Mouse (Mus musculus) MEL (cell line): ENCODE measurements at regions not wholly inside any gene's neighbourhood (a gene's known extent, or its start where the extent isn't known, plus 50 kb on each side); places are given as distances from the start of the nearest gene placed in this dataset.

Experiments
- DNase-seq: peaks from one replicate; pipeline ENCODE4 v3.0.0; 2011; ENCODE audit warnings: low read depth, low spot score
- H3K27ac ChIP-seq: 2 replicates; pipeline ENCODE4 v1.5.1; 2012; ENCODE audit warnings: low read depth, mild to moderate bottlenecking, control low read depth, low read length, moderate library complexity; ENCODE audit not compliant: control insufficient read depth
- H3K27me3 ChIP-seq, 2 experiments: fragments of 150-350 bp in 1 of 2; sonication (generic) in 1 of 2; 2 replicates each; pipeline ENCODE4 v1.6.1; 2012; ENCODE audit warnings: low read length in 2 of 2, mild to moderate bottlenecking in 2 of 2, improper control_type of control experiment in 1 of 2, moderate library complexity in 1 of 2; ENCODE audit not compliant: insufficient read depth in 2 of 2, control insufficient read depth in 1 of 2
- H3K36me3 ChIP-seq, 2 experiments: 2 replicates each; pipeline ENCODE4 v1.6.1; 2012 to 2014; ENCODE audit warnings: low read length in 2 of 2, improper control_type of control experiment in 1 of 2, inconsistent platforms in 1 of 2, mild to moderate bottlenecking in 1 of 2; ENCODE audit not compliant: insufficient read depth in 2 of 2, control insufficient read depth in 1 of 2
- H3K4me1 ChIP-seq, 2 experiments: fragments of 150-350 bp in 1 of 2; sonication (generic) in 1 of 2; 2 replicates each; pipeline ENCODE4 v1.6.1; 2012; ENCODE audit warnings: low read length in 2 of 2, improper control_type of control experiment in 1 of 2, mild to moderate bottlenecking in 1 of 2; ENCODE audit not compliant: insufficient read depth in 2 of 2, control insufficient read depth in 1 of 2
- H3K4me3 ChIP-seq, 2 experiments: fragments of 150-350 bp in 1 of 2; sonication (generic) in 1 of 2; 2 replicates each; pipeline ENCODE4 v1.5.1; 2012; ENCODE audit warnings: low read depth in 2 of 2, low read length in 2 of 2, mild to moderate bottlenecking in 2 of 2, moderate library complexity in 2 of 2, control low read depth in 1 of 2, improper control_type of control experiment in 1 of 2; ENCODE audit not compliant: control insufficient read depth in 1 of 2, insufficient read depth in 1 of 2
- H3K79me2 ChIP-seq: 2 replicates; pipeline ENCODE4 v1.6.1; 2012; ENCODE audit warnings: mild to moderate bottlenecking, low read length, moderate library complexity; ENCODE audit not compliant: control insufficient read depth, poor library complexity, insufficient read depth
- H3K9ac ChIP-seq: 2 replicates; pipeline ENCODE4 v1.6.1; 2012; ENCODE audit warnings: low read depth, mild to moderate bottlenecking, control low read depth, low read length, moderate library complexity; ENCODE audit not compliant: control insufficient read depth, poor library complexity, severe bottlenecking
- H3K9me3 ChIP-seq: fragments of 150-350 bp; sonication (generic); replicated peaks from 2 replicates; pipeline ENCODE4 v1.6.1; 2012; ENCODE audit warnings: mild to moderate bottlenecking, low read length, improper control_type of control experiment, moderate library complexity; ENCODE audit not compliant: insufficient read depth
- CHD1 ChIP-seq: IDR thresholded peaks from 2 replicates; pipeline ENCODE4 v1.6.1; 2012; ENCODE audit warnings: low read depth, mild to moderate bottlenecking, inconsistent platforms, low read length, improper control_type of control experiment
- CHD2 ChIP-seq: IDR thresholded peaks from 2 replicates; pipeline ENCODE4 v1.6.1; 2011; ENCODE audit warnings: low read length, improper control_type of control experiment
- E2F4 ChIP-seq: IDR thresholded peaks from 2 replicates; pipeline ENCODE4 v1.6.1; 2011; ENCODE audit warnings: low read depth, low read length, improper control_type of control experiment, borderline replicate concordance
- ELF1 ChIP-seq: IDR thresholded peaks from 2 replicates; pipeline ENCODE4 v1.6.1; 2014; ENCODE audit warnings: low read depth, mild to moderate bottlenecking, inconsistent platforms, low read length, improper control_type of control experiment, moderate library complexity
- EP300 ChIP-seq, 2 experiments: IDR thresholded peaks; 2 replicates each; pipeline ENCODE4 v1.6.1; 2011; ENCODE audit warnings: improper control_type of control experiment in 2 of 2, low read length in 2 of 2, low read depth in 1 of 2, mild to moderate bottlenecking in 1 of 2
- ETS1 ChIP-seq: IDR thresholded peaks from 2 replicates; pipeline ENCODE4 v1.6.1; 2012; ENCODE audit warnings: low read depth, mild to moderate bottlenecking, inconsistent platforms, low read length, improper control_type of control experiment, moderate library complexity
- GABPA ChIP-seq: IDR thresholded peaks from 2 replicates; pipeline ENCODE4 v1.6.1; 2012; ENCODE audit warnings: low read depth, mild to moderate bottlenecking, inconsistent platforms, low read length, improper control_type of control experiment, moderate library complexity
- GATA1 ChIP-seq: IDR thresholded peaks from 2 replicates; pipeline ENCODE4 v1.6.1; 2011; ENCODE audit warnings: low read depth, low read length, improper control_type of control experiment
- HCFC1 ChIP-seq: IDR thresholded peaks from 2 replicates; pipeline ENCODE4 v1.6.1; 2012; ENCODE audit warnings: low read depth, mild to moderate bottlenecking, inconsistent platforms, low read length, improper control_type of control experiment, moderate library complexity
- JUND ChIP-seq: IDR thresholded peaks from 2 replicates; pipeline ENCODE4 v1.6.1; 2011; ENCODE audit warnings: low read depth, mild to moderate bottlenecking, improper control_type of control experiment, low read length
- KAT2A ChIP-seq: conservative IDR thresholded peaks from 2 replicates; pipeline ENCODE4 v1.6.1; 2012; ENCODE audit warnings: low read depth, low read length, improper control_type of control experiment, inconsistent platforms
- MAFK ChIP-seq: IDR thresholded peaks from 2 replicates; pipeline ENCODE4 v1.6.1; 2011; ENCODE audit warnings: low read depth, mild to moderate bottlenecking, low read length, improper control_type of control experiment, borderline replicate concordance
- MAZ ChIP-seq: IDR thresholded peaks from 2 replicates; pipeline ENCODE4 v1.6.1; 2012; ENCODE audit warnings: low read depth, mild to moderate bottlenecking, inconsistent platforms, low read length, improper control_type of control experiment
- MEF2A ChIP-seq: IDR thresholded peaks from 2 replicates; pipeline ENCODE4 v1.6.1; 2014; ENCODE audit warnings: low read depth, mild to moderate bottlenecking, inconsistent platforms, low read length, improper control_type of control experiment; ENCODE audit not compliant: poor library complexity, insufficient replicate concordance, severe bottlenecking; ENCODE audit errors: extremely low read depth
- MYB ChIP-seq: IDR thresholded peaks from 2 replicates; pipeline ENCODE4 v1.6.1; 2011; ENCODE audit warnings: mild to moderate bottlenecking, low read depth, low read length, improper control_type of control experiment
- MYC ChIP-seq: IDR thresholded peaks from 2 replicates; pipeline ENCODE4 v1.6.1; 2011; ENCODE audit warnings: low read depth, mild to moderate bottlenecking, low read length, improper control_type of control experiment, moderate library complexity
- NRF1 ChIP-seq: IDR thresholded peaks from 2 replicates; pipeline ENCODE4 v1.6.1; 2014; ENCODE audit warnings: low read depth, mild to moderate bottlenecking, inconsistent platforms, low read length, improper control_type of control experiment, moderate library complexity; ENCODE audit not compliant: poor library complexity, insufficient read depth, severe bottlenecking
- POLR2A ChIP-seq, 2 experiments: IDR thresholded peaks; 2 replicates each; pipeline ENCODE4 v1.6.1; 2011 to 2012; ENCODE audit warnings: low read length in 2 of 2, mild to moderate bottlenecking in 2 of 2, control low read depth in 1 of 2, improper control_type of control experiment in 1 of 2, low read depth in 1 of 2, moderate library complexity in 1 of 2; ENCODE audit not compliant: control insufficient read depth in 1 of 2, insufficient read depth in 1 of 2, poor library complexity in 1 of 2
- POLR2AphosphoS2 ChIP-seq: IDR thresholded peaks from 2 replicates; pipeline ENCODE4 v1.6.1; 2011; ENCODE audit warnings: low read length, improper control_type of control experiment
- RCOR1 ChIP-seq: IDR thresholded peaks from 2 replicates; pipeline ENCODE4 v1.6.1; 2012; ENCODE audit warnings: low read depth, mild to moderate bottlenecking, inconsistent platforms, low read length, improper control_type of control experiment
- SMC3 ChIP-seq: IDR thresholded peaks from 2 replicates; pipeline ENCODE4 v1.6.1; 2011; ENCODE audit warnings: low read depth, low read length, improper control_type of control experiment
- TAL1 ChIP-seq: IDR thresholded peaks from 2 replicates; pipeline ENCODE4 v1.6.1; 2012; ENCODE audit warnings: mild to moderate bottlenecking, inconsistent platforms, low read length, moderate library complexity, mixed read lengths
- TBP ChIP-seq: IDR thresholded peaks from 2 replicates; pipeline ENCODE4 v1.8.0; 2011; ENCODE audit warnings: low read depth, low read length, improper control_type of control experiment
- TCF12 ChIP-seq: IDR thresholded peaks from 2 replicates; pipeline ENCODE4 v1.6.1; 2014; ENCODE audit warnings: low read depth, mild to moderate bottlenecking, inconsistent platforms, low read length, improper control_type of control experiment, moderate library complexity
- USF1 ChIP-seq: IDR thresholded peaks from 2 replicates; pipeline ENCODE4 v1.6.1; 2014; ENCODE audit warnings: low read depth, mild to moderate bottlenecking, inconsistent platforms, low read length, improper control_type of control experiment, moderate library complexity
- ZC3H11A ChIP-seq: IDR thresholded peaks from 2 replicates; pipeline ENCODE4 v1.6.1; 2012; ENCODE audit warnings: low read depth, mild to moderate bottlenecking, inconsistent platforms, low read length, improper control_type of control experiment
- ZMIZ1 ChIP-seq: IDR thresholded peaks from 2 replicates; pipeline ENCODE4 v1.6.1; 2012; ENCODE audit warnings: low read depth, mild to moderate bottlenecking, inconsistent platforms, low read length, improper control_type of control experiment, moderate library complexity
- ZNF384 ChIP-seq: IDR thresholded peaks from 2 replicates; pipeline ENCODE4 v1.6.1; 2012; ENCODE audit warnings: low read depth, mild to moderate bottlenecking, inconsistent platforms, low read length, improper control_type of control experiment

DNA sequence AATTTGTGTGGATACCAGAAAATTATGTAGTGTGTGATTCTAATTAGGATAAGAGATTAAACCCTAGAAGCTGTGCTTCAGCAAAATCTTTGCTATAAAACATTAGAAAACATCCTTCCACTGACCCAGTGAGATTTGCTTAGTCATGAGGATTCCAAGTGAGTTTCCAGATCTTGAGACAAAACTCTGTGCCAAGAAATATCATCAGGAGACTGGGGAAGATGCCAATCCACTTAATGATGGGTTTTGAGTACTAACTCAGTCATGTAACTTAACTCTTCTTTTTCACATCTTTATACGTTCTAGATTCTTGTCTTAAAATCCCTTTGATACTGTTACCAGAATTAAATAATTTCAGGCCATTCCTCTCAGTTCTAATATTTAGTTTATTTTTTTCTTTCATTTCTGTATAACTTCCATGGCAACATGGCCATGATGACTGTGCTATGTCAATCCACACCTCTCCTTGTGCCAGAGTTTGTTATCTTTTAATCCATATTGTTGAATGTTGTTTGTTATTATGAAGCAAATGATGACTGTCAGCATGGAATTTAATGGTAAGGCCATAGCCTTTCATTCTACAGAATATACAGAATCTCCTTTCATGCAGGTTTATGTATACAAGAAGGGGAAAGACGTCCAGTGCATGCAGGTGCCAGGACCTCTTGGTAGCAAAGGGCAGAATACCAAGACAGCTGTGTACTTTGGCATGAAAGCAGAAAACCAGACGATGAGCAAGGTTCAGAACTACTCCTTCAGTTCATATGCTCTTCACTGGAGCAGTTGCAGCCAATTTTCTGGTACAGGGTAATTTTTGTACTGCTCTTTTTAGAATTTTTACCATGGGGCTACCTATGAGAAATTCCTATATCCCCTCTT is 599.7 kb upstream of the Adamts5 start:
- Histone ChIP-seq H3K27ac (no peak overlapping the region), H3K79me2 (no peaks in the 10 kb centered on the region), H3K4me3 (no peak overlapping the region), H3K27me3 (no peaks in the 10 kb centered on the region), H3K4me1 (no peaks in the 10 kb centered on the region), H3K36me3 (no peaks in the 10 kb centered on the region), H3K9me3 (no peaks in the 10 kb centered on the region), H3K9ac (no peak overlapping the region)
- TF ChIP-seq E2F4: no peak
- no peak for TF ChIP-seq ZC3H11A
- TF ChIP-seq SMC3: no peak
- no peak for TF ChIP-seq CHD1
- no peak for TF ChIP-seq TBP
- no peak for TF ChIP-seq HCFC1
- no peak for TF ChIP-seq USF1
- no peak for TF ChIP-seq GATA1
- TF ChIP-seq CHD2: no peak
- no peak for TF ChIP-seq POLR2A (IDR thresholded peaks at IDR 0.05; ENCODE audit: control insufficient read depth in 1 of 2, insufficient read depth in 1 of 2, low read depth in 1 of 2, low read length in 2 of 2, poor library complexity in 1 of 2)
- TF ChIP-seq ETS1: no peak
- no peak for TF ChIP-seq MAFK
- no peak for TF ChIP-seq MAZ
- TF ChIP-seq RCOR1: no peak
- TF ChIP-seq NRF1: no peak
- DNase-seq: no peak

DNA sequence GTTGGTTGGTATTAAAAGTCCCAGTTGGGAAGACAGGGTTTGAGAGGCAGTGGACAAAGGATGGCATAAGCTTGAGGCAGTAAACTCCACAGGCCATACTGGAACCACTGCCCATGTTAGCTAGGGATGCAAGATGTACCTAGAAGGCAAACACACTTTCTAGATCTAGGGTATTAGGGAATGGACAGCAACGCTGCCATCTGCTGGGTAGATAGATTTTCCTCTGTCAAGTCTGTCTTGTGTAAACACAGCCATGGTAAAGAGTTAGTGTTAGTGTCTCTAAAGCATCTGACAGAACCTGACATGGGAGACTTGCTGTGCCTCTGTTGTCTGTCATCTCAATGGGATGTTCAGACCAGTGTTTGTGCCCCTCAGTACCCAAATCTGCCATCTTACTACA is 573.5 kb upstream of the Adamts5 start:
- DNase-seq: no peak
- Histone ChIP-seq H3K36me3 (no peaks in the 10 kb centered on the region), H3K27me3 (no peaks in the 10 kb centered on the region), H3K4me3 (no peak overlapping the region), H3K27ac (no peak overlapping the region), H3K4me1 (no peaks in the 10 kb centered on the region), H3K79me2 (no peaks in the 10 kb centered on the region), H3K9ac (no peak overlapping the region), H3K9me3 (no peaks in the 10 kb centered on the region)
- TF ChIP-seq TAL1 (no peak), POLR2AphosphoS2 (no peak), MYC (no peak), ZNF384 (no peak), ZMIZ1 (no peak), MEF2A (no peak), MYB (no peak), TCF12 (no peak), GABPA (no peak), KAT2A (no peak), ELF1 (no peak), JUND (no peak), NRF1 (no peak), EP300 (IDR thresholded peaks at IDR 0.05; ENCODE audit: low read depth in 1 of 2, low read length in 2 of 2) (no peak), ETS1 (no peak)
